Mouse (Mus musculus): Measurements from ENCODE around the gene Tbc1d2. TPM values are rescaled to one million over a fixed set of nuclear protein-coding genes. Genes with fewer than 3 reads are reported as not detected.
"Not testable (repeated sequence)": the region's sequence is repeated elsewhere in the genome, so short reads cannot be mapped to it uniquely, and the experiment has no call there.

Tbc1d2 gene
- polyA plus RNA-seq, 1 experiment from 2014 or later: 3.1 TPM

DNA sequence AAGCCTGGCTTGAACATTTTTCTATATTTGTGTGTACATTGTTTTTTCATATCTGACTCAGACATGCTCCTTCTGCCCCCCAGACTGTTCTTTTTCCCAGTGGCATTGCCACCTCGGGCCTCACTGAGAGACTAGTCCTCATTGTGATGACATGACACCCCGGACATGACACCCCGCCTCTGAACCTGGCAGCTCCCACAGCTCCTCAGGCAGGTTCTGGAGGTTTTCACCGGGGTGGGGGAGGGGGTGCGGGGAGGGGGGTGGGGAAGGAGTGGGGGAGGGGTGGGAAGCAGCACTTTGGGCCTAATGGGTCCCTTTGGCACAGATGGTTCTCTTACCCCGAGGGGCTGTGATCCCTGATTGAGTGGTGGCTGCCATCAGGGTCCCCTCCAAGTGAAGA is 56.5 kb downstream of the Tbc1d2 start:
- peaks cover 3% of the 10 kb centered on the region; the same call in 1 of the 2 replicates for H3K4me1 ChIP-seq (ENCODE audit: control insufficient read depth, insufficient read depth, low read length)
- no peak overlapping the region for H3K4me2 ChIP-seq (ENCODE audit: low read depth, low read length)
- no peaks in the 10 kb centered on the region for H3K9me3 ChIP-seq (replicated peaks; ENCODE audit: control insufficient read depth, low read length)
- H3K36me3 ChIP-seq (ENCODE audit: control insufficient read depth, insufficient read depth, low read length): no peaks in the 10 kb centered on the region
- WGBS: 32% methylated on average over 6 of the region's 6 CpGs
- H3K27me3 ChIP-seq (ENCODE audit: control insufficient read depth, insufficient read depth, low read length): no peaks in the 10 kb centered on the region
- H3K9ac ChIP-seq (ENCODE audit: low read length): no peak overlapping the region
- H3K27ac ChIP-seq (ENCODE audit: low read length): no peak overlapping the region
- no peak overlapping the region for H3K4me3 ChIP-seq (replicated peaks; ENCODE audit: low read length)
- ATAC-seq (ENCODE audit: insufficient read depth, low FRiP score): no peak

DNA sequence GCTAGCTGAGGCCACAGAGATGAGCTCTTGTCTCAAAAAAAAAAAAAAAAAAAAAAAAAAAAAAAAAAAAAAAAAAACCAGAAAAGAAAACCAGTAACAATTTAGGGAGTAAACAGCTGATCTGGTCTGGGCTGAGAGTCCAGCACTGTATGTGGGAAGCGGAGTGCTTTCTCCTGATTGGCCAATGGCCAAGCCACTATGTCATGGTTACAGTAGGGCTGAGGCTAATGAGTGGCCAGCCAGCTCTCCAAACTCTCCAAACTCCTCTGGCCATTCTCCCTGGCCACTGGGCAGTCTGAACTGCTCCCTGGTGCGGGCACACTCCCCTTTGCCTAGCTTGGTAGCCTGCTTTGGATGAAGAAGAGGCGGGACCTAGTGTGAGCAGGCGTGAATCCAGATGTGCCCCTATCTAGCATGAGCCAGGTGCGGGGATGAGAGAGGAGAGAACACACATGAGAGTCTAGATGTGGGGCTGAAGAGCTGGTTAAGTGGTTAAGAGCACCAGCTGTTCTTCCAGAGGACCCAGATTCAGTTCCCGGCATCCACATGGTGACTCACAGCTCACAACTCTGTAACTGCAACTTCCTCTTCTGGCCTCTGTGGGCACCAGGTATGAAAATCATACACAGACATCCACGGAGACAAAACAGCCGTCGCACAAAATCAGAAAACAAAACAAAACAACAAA is 58.0 kb downstream of the Tbc1d2 start:
- no peak for ATAC-seq (ENCODE audit: insufficient read depth, low FRiP score)
- Histone ChIP-seq H3K27ac (ENCODE audit: low read length) (no peak overlapping the region), H3K4me1 (ENCODE audit: control insufficient read depth, insufficient read depth, low read length) (peaks cover 3% of the 10 kb centered on the region; the same call in 1 of the 2 replicates), H3K9ac (ENCODE audit: low read length) (no peak overlapping the region), H3K27me3 (ENCODE audit: control insufficient read depth, insufficient read depth, low read length) (no peaks in the 10 kb centered on the region), H3K4me3 (replicated peaks; ENCODE audit: low read length) (no peak overlapping the region), H3K36me3 (ENCODE audit: control insufficient read depth, insufficient read depth, low read length) (no peaks in the 10 kb centered on the region), H3K9me3 (replicated peaks; ENCODE audit: control insufficient read depth, low read length) (no peaks in the 10 kb centered on the region), H3K4me2 (ENCODE audit: low read depth, low read length) (no peak overlapping the region)
- 83% methylated on average over 9 of the region's 9 CpGs for WGBS

DNA sequence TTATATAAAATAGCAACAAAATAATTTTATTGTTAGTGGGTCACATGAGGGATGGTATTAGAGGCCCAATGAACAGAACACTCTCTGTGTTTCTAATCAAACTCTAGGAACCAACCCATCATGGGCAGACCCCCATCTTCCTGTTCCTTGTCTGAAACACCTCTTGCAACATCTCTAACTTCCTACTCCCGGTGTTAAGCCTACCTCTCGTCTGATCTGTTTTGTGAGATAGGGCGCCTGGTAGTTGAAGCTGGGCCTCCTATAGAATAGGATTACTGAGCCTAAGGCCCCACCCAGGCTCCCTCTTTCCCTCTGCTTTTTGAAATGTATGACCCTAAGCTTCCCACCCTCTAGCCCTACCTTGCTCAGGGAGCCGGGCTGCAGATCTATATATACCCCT is 59.2 kb downstream of the Tbc1d2 start:
- Histone ChIP-seq H3K9me3 (replicated peaks; ENCODE audit: control insufficient read depth, low read length) (no peaks in the 10 kb centered on the region), H3K4me3 (replicated peaks; ENCODE audit: low read length) (no peak overlapping the region), H3K36me3 (ENCODE audit: control insufficient read depth, insufficient read depth, low read length) (no peaks in the 10 kb centered on the region), H3K27ac (ENCODE audit: low read length) (no peak overlapping the region), H3K4me2 (ENCODE audit: low read depth, low read length) (no peak overlapping the region), H3K9ac (ENCODE audit: low read length) (no peak overlapping the region), H3K4me1 (ENCODE audit: control insufficient read depth, insufficient read depth, low read length) (peaks cover 3% of the 10 kb centered on the region; the same call in 1 of the 2 replicates), H3K27me3 (ENCODE audit: control insufficient read depth, insufficient read depth, low read length) (no peaks in the 10 kb centered on the region)
- ATAC-seq (ENCODE audit: insufficient read depth, low FRiP score): no peak
- 63% methylated on average over 4 of the region's 4 CpGs for WGBS

DNA sequence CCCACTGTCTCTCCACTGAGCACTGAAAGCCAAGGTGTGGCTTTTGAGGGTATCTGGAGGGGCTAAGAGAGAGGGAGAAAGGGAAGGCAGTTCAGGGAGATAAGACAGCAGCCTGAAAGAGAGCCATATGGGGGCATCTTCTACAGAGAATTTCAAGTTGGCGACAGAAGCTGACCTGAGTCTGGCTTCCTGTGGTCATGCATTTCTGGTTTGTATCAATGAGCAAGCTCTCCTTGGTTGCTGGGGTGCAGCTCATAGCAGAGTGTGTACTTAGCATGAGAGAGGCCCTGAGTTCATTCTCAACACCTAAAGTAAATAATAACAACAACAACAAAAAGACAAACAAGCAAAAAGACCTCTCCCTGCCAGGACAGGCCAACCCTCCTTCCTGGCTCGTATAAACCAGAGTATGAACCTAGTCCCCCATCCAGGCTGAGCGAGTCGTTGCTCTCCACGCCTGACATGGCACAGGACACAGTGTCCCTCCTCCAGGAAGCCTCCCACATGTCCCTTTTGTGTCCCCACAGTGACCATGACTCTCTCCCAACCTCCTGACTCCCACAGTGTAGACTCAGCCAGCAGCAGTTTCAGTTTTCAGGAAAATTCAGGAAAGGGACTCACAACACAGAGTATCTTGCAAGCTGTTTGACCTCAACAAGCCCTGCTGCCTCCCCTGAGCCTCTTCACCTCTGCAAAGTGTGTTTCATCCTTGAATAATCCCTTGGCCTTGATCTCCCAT is 59.9 kb downstream of the Tbc1d2 start:
- peaks cover 3% of the 10 kb centered on the region for H3K4me1 ChIP-seq (ENCODE audit: control insufficient read depth, insufficient read depth, low read length)
- H3K27ac ChIP-seq (ENCODE audit: low read length): no peak overlapping the region
- H3K4me3 ChIP-seq (replicated peaks; ENCODE audit: low read length): no peak overlapping the region
- no peak for ATAC-seq (ENCODE audit: insufficient read depth, low FRiP score)
- WGBS: 74% methylated on average over 5 of the region's 5 CpGs
- H3K36me3 ChIP-seq (ENCODE audit: control insufficient read depth, insufficient read depth, low read length): no peaks in the 10 kb centered on the region
- no peak overlapping the region for H3K4me2 ChIP-seq (ENCODE audit: low read depth, low read length)
- H3K9ac ChIP-seq (ENCODE audit: low read length): no peak overlapping the region
- no peaks in the 10 kb centered on the region for H3K9me3 ChIP-seq (replicated peaks; ENCODE audit: control insufficient read depth, low read length)
- H3K27me3 ChIP-seq (ENCODE audit: control insufficient read depth, insufficient read depth, low read length): no peaks in the 10 kb centered on the region

DNA sequence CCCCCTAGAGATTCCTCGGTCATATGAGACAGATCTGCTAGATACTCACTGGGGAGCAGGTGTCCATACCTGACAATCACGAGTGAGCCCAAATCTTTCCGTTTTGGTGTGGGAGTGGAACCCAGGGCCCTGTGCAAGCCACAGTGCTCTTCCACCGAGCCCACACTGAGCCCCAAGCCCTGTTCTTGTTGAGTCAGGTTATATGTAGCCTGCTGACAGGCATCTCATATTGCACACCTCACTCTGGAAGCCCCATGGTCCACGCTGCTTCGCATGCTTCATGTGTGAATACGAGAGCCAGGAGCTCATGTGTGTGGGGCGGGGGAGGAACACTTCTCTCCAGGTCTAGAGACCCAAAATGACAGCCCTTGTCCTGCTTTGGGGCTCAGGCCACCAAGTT is 60.9 kb downstream of the Tbc1d2 start:
- Histone ChIP-seq H3K4me3 (replicated peaks; ENCODE audit: low read length) (no peak overlapping the region), H3K4me2 (ENCODE audit: low read depth, low read length) (no peak overlapping the region), H3K9me3 (replicated peaks; ENCODE audit: control insufficient read depth, low read length) (no peaks in the 10 kb centered on the region), H3K36me3 (ENCODE audit: control insufficient read depth, insufficient read depth, low read length) (no peaks in the 10 kb centered on the region), H3K9ac (ENCODE audit: low read length) (no peak overlapping the region), H3K27me3 (ENCODE audit: control insufficient read depth, insufficient read depth, low read length) (no peaks in the 10 kb centered on the region), H3K27ac (ENCODE audit: low read length) (no peak overlapping the region), H3K4me1 (ENCODE audit: control insufficient read depth, insufficient read depth, low read length) (peaks cover 3% of the 10 kb centered on the region)
- WGBS: 83% methylated on average over 8 of the region's 8 CpGs
- no peak for ATAC-seq (ENCODE audit: insufficient read depth, low FRiP score)

DNA sequence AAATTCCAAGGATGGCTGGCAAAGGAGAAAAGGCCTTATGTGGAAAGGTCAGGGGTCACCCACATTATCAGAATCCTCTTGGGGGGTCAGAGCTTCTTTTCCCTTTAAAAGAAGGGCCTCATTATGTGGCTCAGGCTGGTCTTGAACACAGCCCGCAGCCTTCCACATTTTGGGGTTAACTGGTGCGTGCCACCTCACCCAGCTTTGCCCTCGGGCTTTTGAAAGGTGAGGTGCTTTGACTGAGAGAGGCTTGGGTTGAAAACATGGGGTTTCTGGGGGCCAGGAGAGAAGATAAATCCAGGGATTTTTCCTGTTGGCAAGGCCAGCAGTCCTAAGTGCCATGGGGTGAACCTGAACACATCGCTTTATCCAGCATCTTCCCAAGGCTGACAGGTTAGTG is 63.5 kb downstream of the Tbc1d2 start:
- ATAC-seq (ENCODE audit: insufficient read depth, low FRiP score): no peak
- H3K4me2 ChIP-seq (ENCODE audit: low read depth, low read length): no peak overlapping the region
- no peaks in the 10 kb centered on the region for H3K9me3 ChIP-seq (replicated peaks; ENCODE audit: control insufficient read depth, low read length)
- no peak overlapping the region for H3K9ac ChIP-seq (ENCODE audit: low read length)
- H3K4me3 ChIP-seq (replicated peaks; ENCODE audit: low read length): no peak overlapping the region
- no peaks in the 10 kb centered on the region for H3K27me3 ChIP-seq (ENCODE audit: control insufficient read depth, insufficient read depth, low read length)
- no peak overlapping the region for H3K27ac ChIP-seq (ENCODE audit: low read length)
- 76% methylated on average over 4 of the region's 4 CpGs for WGBS
- peaks cover 3% of the 10 kb centered on the region for H3K4me1 ChIP-seq (ENCODE audit: control insufficient read depth, insufficient read depth, low read length)
- no peaks in the 10 kb centered on the region for H3K36me3 ChIP-seq (ENCODE audit: control insufficient read depth, insufficient read depth, low read length)

DNA sequence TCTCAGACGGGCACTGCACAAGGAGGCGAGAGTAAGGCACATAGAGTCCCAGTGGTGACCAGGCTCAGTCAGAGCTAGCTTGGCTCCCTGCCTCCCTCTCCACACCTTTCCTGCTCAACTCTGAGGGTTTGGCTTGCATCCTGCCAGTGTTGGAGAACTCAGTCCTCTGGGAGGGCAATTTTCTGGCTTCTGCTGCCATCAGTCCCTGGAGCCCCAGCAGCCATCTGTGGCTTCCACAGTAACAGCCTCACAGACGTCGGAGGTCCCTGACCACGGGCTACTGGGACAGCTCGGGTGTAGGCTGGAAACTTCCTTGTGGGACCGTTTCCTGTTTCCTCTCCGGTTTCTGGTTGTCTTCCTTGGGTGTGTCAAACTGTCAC is 64.2 kb downstream of the Tbc1d2 start:
- ATAC-seq (ENCODE audit: insufficient read depth, low FRiP score): no peak
- 61% methylated on average over 8 of the region's 8 CpGs for WGBS
- no peaks in the 10 kb centered on the region for H3K27me3 ChIP-seq (ENCODE audit: control insufficient read depth, insufficient read depth, low read length)
- no peak overlapping the region for H3K9ac ChIP-seq (ENCODE audit: low read length)
- no peaks in the 10 kb centered on the region for H3K9me3 ChIP-seq (replicated peaks; ENCODE audit: control insufficient read depth, low read length)
- no peaks in the 10 kb centered on the region for H3K36me3 ChIP-seq (ENCODE audit: control insufficient read depth, insufficient read depth, low read length)
- no peak overlapping the region for H3K4me2 ChIP-seq (ENCODE audit: low read depth, low read length)
- no peak overlapping the region for H3K4me3 ChIP-seq (replicated peaks; ENCODE audit: low read length)
- H3K4me1 ChIP-seq (ENCODE audit: control insufficient read depth, insufficient read depth, low read length): no peaks in the 10 kb centered on the region; the same call in 1 of the 2 replicates
- H3K27ac ChIP-seq (ENCODE audit: low read length): no peak overlapping the region

DNA sequence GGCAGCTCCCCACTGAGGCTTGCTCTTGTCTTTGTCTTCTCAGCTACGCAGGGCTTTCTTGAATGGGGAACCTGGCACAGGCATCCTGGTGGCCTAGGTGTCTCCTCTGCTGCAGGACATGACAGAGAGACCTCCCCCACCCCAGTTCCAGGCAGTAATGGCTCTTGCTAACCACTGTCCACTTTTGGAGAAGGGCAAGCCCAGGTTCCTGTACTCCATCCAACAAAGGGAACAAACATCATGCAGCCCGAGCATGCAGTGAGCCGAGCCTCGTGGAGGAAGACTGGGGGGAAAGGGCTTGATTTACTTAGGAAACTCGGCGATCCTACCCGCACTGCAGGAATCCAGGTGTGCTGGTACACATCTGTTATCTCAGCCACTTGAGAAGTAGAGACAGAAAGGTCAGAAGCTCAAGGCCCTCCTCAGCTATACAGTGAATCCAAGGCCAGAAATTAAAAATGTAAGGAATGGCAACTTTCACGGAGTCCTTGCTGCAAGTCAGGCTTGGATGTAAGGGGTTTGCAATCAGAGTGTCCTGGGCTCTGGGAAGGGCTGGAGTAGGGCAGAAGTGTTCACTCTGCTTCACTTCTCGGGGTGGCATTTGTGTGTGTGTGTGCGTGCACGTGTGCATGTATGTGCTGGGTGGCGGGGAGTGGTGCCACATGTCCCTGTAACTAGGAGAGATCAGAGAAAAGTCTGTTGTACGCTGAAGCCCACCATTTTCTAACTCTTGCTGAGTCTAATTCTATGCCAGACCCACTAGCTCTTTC is 64.8 kb downstream of the Tbc1d2 start:
- no peak for ATAC-seq (ENCODE audit: insufficient read depth, low FRiP score)
- Histone ChIP-seq H3K27me3 (ENCODE audit: control insufficient read depth, insufficient read depth, low read length) (no peaks in the 10 kb centered on the region), H3K4me2 (ENCODE audit: low read depth, low read length) (no peak overlapping the region), H3K9ac (ENCODE audit: low read length) (no peak overlapping the region), H3K4me3 (replicated peaks; ENCODE audit: low read length) (no peak overlapping the region), H3K4me1 (ENCODE audit: control insufficient read depth, insufficient read depth, low read length) (no peaks in the 10 kb centered on the region; the same call in 1 of the 2 replicates), H3K36me3 (ENCODE audit: control insufficient read depth, insufficient read depth, low read length) (no peaks in the 10 kb centered on the region), H3K9me3 (replicated peaks; ENCODE audit: control insufficient read depth, low read length) (no peaks in the 10 kb centered on the region), H3K27ac (ENCODE audit: low read length) (no peak overlapping the region)
- WGBS: 66% methylated on average over 13 of the region's 13 CpGs

DNA sequence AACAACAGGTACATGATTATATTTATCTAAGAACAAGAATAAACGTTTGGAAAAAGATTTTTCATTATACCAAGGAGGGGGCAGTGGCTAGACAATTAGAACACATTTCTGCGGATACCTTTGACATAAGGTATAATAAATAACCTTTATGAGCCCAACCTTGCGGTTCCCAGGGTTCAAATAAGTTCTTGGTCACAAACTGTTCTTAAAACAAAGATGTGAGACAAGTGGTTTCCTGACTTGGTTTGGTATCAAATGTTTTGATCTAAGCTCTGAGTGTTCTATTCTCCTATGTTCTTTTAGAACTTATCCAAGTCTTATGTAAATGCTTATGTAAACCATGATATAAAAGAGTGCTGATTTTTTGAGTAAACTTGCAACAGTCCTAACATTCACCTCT is 65.5 kb downstream of the Tbc1d2 start:
- not testable (repeated sequence) for H3K4me2 ChIP-seq (ENCODE audit: low read depth, low read length); H3K27ac ChIP-seq (ENCODE audit: low read length); H3K9ac ChIP-seq (ENCODE audit: low read length); H3K9me3 ChIP-seq (replicated peaks; ENCODE audit: control insufficient read depth, low read length); H3K36me3 ChIP-seq (ENCODE audit: control insufficient read depth, insufficient read depth, low read length); ATAC-seq (ENCODE audit: insufficient read depth, low FRiP score); H3K4me1 ChIP-seq (ENCODE audit: control insufficient read depth, insufficient read depth, low read length); H3K27me3 ChIP-seq (ENCODE audit: control insufficient read depth, insufficient read depth, low read length); H3K4me3 ChIP-seq (replicated peaks; ENCODE audit: low read length)
- WGBS: 36% methylated on average over 3 of the region's 3 CpGs

Data from stomach, embryonic 16.5 days (tissue).